Comparison of ENCODE assay signal across 8 mouse cellular contexts in genomic region chr11:75460103-75460843, GRCm38 (mm10). TPM values are rescaled to one million over a fixed set of nuclear protein-coding genes. Genes with fewer than 3 reads are reported as not detected.
DNase-seq lines count a peak whose midpoint lies in the region; ATAC-seq lines count a peak whose summit lies in the region.

No protein-coding gene starts in this region.

- H3K9me3 ChIP-seq in hindbrain, embryonic 16.5 days (ENCODE audit: control insufficient read depth, low read length): no peaks in the 10 kb centered on the region

- ATAC-seq in hindbrain, embryonic 16.5 days: peak; percentile 24

- peak overlapping the region; percentile 82 for H3K27ac ChIP-seq in hindbrain, embryonic 16.5 days (ENCODE audit: low read depth, low read length)

- peak; percentile 83 for DNase-seq in WW6 (ENCODE audit: low read depth, low spot score)
- DNase-seq in cerebellum, postnatal 36 days: peak; percentile 87 to 92
- DNase-seq in frontal cortex, postnatal 36 days (ENCODE audit: low spot score in 2 of 2): peak; percentile 88 to 93
- DNase-seq in left cerebral cortex, adult 11 months (ENCODE audit: low spot score): peak; percentile 88
- DNase-seq in lung, postnatal 36 days: peak; percentile 98
- DNase-seq in retina, embryonic 14.5 days (ENCODE audit: low spot score): peak; percentile 91
- DNase-seq in thymus, postnatal 36 days: peak; percentile 80 to 89

- H3K36me3 ChIP-seq in hindbrain, embryonic 16.5 days (ENCODE audit: control insufficient read depth, insufficient read depth, low read length): peaks cover 3% of the 10 kb centered on the region

- 2% methylated on average over 19 of the region's 19 CpGs for WGBS in hindbrain, embryonic 16.5 days

- H3K4me3 ChIP-seq in hindbrain, embryonic 16.5 days (ENCODE audit: low read length): peak overlapping the region; percentile 86

- H3K4me1 ChIP-seq in hindbrain, embryonic 16.5 days (ENCODE audit: control insufficient read depth, insufficient read depth, low read depth, low read length): peaks cover 23% of the 10 kb centered on the region

- peak overlapping the region; percentile 76 for H3K4me2 ChIP-seq in hindbrain, embryonic 16.5 days (ENCODE audit: low read length)

- H3K27me3 ChIP-seq in hindbrain, embryonic 16.5 days (replicated peaks; ENCODE audit: control insufficient read depth, insufficient read depth, low read length): no peaks in the 10 kb centered on the region

- peak overlapping the region; percentile 55 for H3K9ac ChIP-seq in hindbrain, embryonic 16.5 days (ENCODE audit: low read depth, low read length)

RNA-seq across cellular contexts. Expression of gene Tlcd2, which starts 1.2 kb away (rescaled TPM):
- polyA plus RNA-seq in hindbrain, embryonic 16.5 days (2015; fragmentation: Nextera tagmentation; extraction: Ambion mirVana): 2.0 and 2.9 TPM in 2 replicates

RNA-seq across cellular contexts. Expression of gene Wdr81, which starts 5.8 kb away (rescaled TPM):
- 6.1 and 8.1 TPM in 2 replicates for polyA plus RNA-seq in hindbrain, embryonic 16.5 days (2015; fragmentation: Nextera tagmentation; extraction: Ambion mirVana)

RNA-seq across cellular contexts. Expression of gene Serpinf2, which starts 20.9 kb away (rescaled TPM):
- 0.06 TPM in 1 of 2 replicates, not detected in the other for polyA plus RNA-seq in hindbrain, embryonic 16.5 days (2015; fragmentation: Nextera tagmentation; extraction: Ambion mirVana)

RNA-seq across cellular contexts. Expression of gene Prpf8, which starts 26.3 kb away (rescaled TPM):
- 38.8 and 41.9 TPM in 2 replicates for polyA plus RNA-seq in hindbrain, embryonic 16.5 days (2015; fragmentation: Nextera tagmentation; extraction: Ambion mirVana)

RNA-seq across cellular contexts. Expression of gene Serpinf1, which starts 37.8 kb away (rescaled TPM):
- 45.4 and 53.2 TPM in 2 replicates for polyA plus RNA-seq in hindbrain, embryonic 16.5 days (2015; fragmentation: Nextera tagmentation; extraction: Ambion mirVana)

Comparison
In these comparisons a context has a peak if more than half of its experiments do, and no peak if none do; other contexts are left out.
1. Peak in every context shown above with its lines: DNase-seq, ATAC-seq, H3K4me3 ChIP-seq and H3K27ac ChIP-seq.